Comparison of ENCODE assay signal across 8 mouse cellular contexts in genomic region chr8:103409121-103409551, GRCm38 (mm10).
A peak's percentile ranks its signal among the peaks of the same experiment; 100 is the strongest.
DNase-seq lines count a peak whose midpoint lies in the region; ATAC-seq lines count a peak whose summit lies in the region.

No protein-coding gene starts in this region.

- ATAC-seq in forebrain, embryonic 11.5 days (replicated peaks; ENCODE audit: low FRiP score): no peak
- ATAC-seq in forebrain, embryonic 15.5 days (replicated peaks): no peak
- ATAC-seq in embryonic facial prominence, embryonic 13.5 days (ENCODE audit: insufficient number of reproducible peaks, insufficient read depth, low FRiP score, low TSS enrichment, low read depth): peak; percentile 82
- ATAC-seq in forebrain, embryonic 14.5 days: no peak

- H3K27me3 ChIP-seq in forebrain, embryonic 11.5 days (ENCODE audit: control insufficient read depth, insufficient read depth, low read length): no peaks in the 10 kb centered on the region
- H3K27me3 ChIP-seq in forebrain, embryonic 15.5 days: no peaks in the 10 kb centered on the region
- H3K27me3 ChIP-seq in embryonic facial prominence, embryonic 13.5 days: no peaks in the 10 kb centered on the region
- H3K27me3 ChIP-seq in forebrain, embryonic 14.5 days (replicated peaks; ENCODE audit: control insufficient read depth, insufficient read depth, low read length): no peaks in the 10 kb centered on the region

- no peak overlapping the region for H3K27ac ChIP-seq in forebrain, embryonic 11.5 days (ENCODE audit: low read depth, low read length)
- no peak overlapping the region for H3K27ac ChIP-seq in forebrain, embryonic 15.5 days (replicated peaks)
- H3K27ac ChIP-seq in embryonic facial prominence, embryonic 13.5 days: peak overlapping the region; percentile 84
- H3K27ac ChIP-seq in forebrain, embryonic 14.5 days (ENCODE audit: low read depth, low read length): no peak overlapping the region

- H3K4me3 ChIP-seq in forebrain, embryonic 11.5 days (ENCODE audit: low read depth, low read length): no peak overlapping the region
- H3K4me3 ChIP-seq in forebrain, embryonic 15.5 days: no peak overlapping the region
- no peak overlapping the region for H3K4me3 ChIP-seq in embryonic facial prominence, embryonic 13.5 days
- H3K4me3 ChIP-seq in forebrain, embryonic 14.5 days (ENCODE audit: low read depth, low read length): no peak overlapping the region

- peak; percentile 63 for DNase-seq in forebrain, embryonic 11.5 days (ENCODE audit: low spot score)
- DNase-seq in kidney, adult 18-20 months: peak; percentile 30
- DNase-seq in lung, postnatal 10 days: peak; percentile 73
- no peak for DNase-seq in right cerebral cortex, adult 18-20 months
- DNase-seq in natural killer cell, adult 2 months (ENCODE audit: low spot score in 2 of 2): no peak
- no peak for DNase-seq in forebrain, embryonic 14.5 days (ENCODE audit: low spot score)

- H3K36me3 ChIP-seq in forebrain, embryonic 11.5 days (ENCODE audit: control insufficient read depth, insufficient read depth, low read length): no peaks in the 10 kb centered on the region
- no peaks in the 10 kb centered on the region for H3K36me3 ChIP-seq in forebrain, embryonic 15.5 days
- no peaks in the 10 kb centered on the region for H3K36me3 ChIP-seq in embryonic facial prominence, embryonic 13.5 days
- H3K36me3 ChIP-seq in forebrain, embryonic 14.5 days (ENCODE audit: control insufficient read depth, insufficient read depth, low read length): no peaks in the 10 kb centered on the region

- no peaks in the 10 kb centered on the region for H3K4me1 ChIP-seq in forebrain, embryonic 11.5 days (replicated peaks; ENCODE audit: control insufficient read depth, insufficient read depth, low read length)
- H3K4me1 ChIP-seq in forebrain, embryonic 15.5 days: no peaks in the 10 kb centered on the region
- H3K4me1 ChIP-seq in embryonic facial prominence, embryonic 13.5 days: peaks cover 38% of the 10 kb centered on the region
- H3K4me1 ChIP-seq in forebrain, embryonic 14.5 days (ENCODE audit: control insufficient read depth, insufficient read depth, low read length): no peaks in the 10 kb centered on the region

- H3K9ac ChIP-seq in forebrain, embryonic 11.5 days (ENCODE audit: low read length): no peak overlapping the region
- H3K9ac ChIP-seq in forebrain, embryonic 15.5 days (replicated peaks): no peak overlapping the region
- no peak overlapping the region for H3K9ac ChIP-seq in embryonic facial prominence, embryonic 13.5 days
- H3K9ac ChIP-seq in forebrain, embryonic 14.5 days (ENCODE audit: low read length): no peak overlapping the region

- no peaks in the 10 kb centered on the region for H3K9me3 ChIP-seq in forebrain, embryonic 11.5 days (ENCODE audit: control insufficient read depth, low read length)
- H3K9me3 ChIP-seq in forebrain, embryonic 15.5 days: no peaks in the 10 kb centered on the region
- H3K9me3 ChIP-seq in embryonic facial prominence, embryonic 13.5 days: no peaks in the 10 kb centered on the region
- no peaks in the 10 kb centered on the region for H3K9me3 ChIP-seq in forebrain, embryonic 14.5 days (replicated peaks; ENCODE audit: control insufficient read depth, low read length)

- no peak overlapping the region for H3K4me2 ChIP-seq in forebrain, embryonic 11.5 days (ENCODE audit: low read depth, low read length, severe bottlenecking)
- no peak overlapping the region for H3K4me2 ChIP-seq in forebrain, embryonic 15.5 days (replicated peaks)
- no peak overlapping the region for H3K4me2 ChIP-seq in embryonic facial prominence, embryonic 13.5 days
- no peak overlapping the region for H3K4me2 ChIP-seq in forebrain, embryonic 14.5 days (ENCODE audit: low read length)

- 71% methylated on average over 2 of the region's 2 CpGs for WGBS in forebrain, embryonic 11.5 days
- 93% methylated on average over 2 of the region's 2 CpGs for WGBS in forebrain, embryonic 15.5 days
- WGBS in embryonic facial prominence, embryonic 13.5 days: 9% methylated on average over 2 of the region's 2 CpGs
- 84% methylated on average over 2 of the region's 2 CpGs for WGBS in forebrain, embryonic 14.5 days

Comparison
In these comparisons a context has a peak if more than half of its experiments do, and no peak if none do; other contexts are left out.
1. DNase-seq: peak in forebrain, embryonic 11.5 days (single experiment), kidney, adult 18-20 months (single experiment) and lung, postnatal 10 days (single experiment); none in right cerebral cortex, adult 18-20 months (single experiment), natural killer cell, adult 2 months (0 of 2) and forebrain, embryonic 14.5 days (single experiment).